Comparison of ENCODE assay signal across 20 mouse cellular contexts in genomic region chr5:125925856-125926497, GRCm38 (mm10).
DNase-seq lines count a peak whose midpoint lies in the region; ATAC-seq and TF ChIP-seq lines count a peak whose summit lies in the region.
"Had no signal": no experiment of that assay in that cellular context is flagged by ENCODE, and none has a peak within 500 bp of the region (broad histone marks: within the 10 kb centered on the region; RNA-seq: fewer than 3 reads in every experiment).

No protein-coding gene starts in this region.

- H3K27me3 ChIP-seq in hindbrain, embryonic 10.5 days (ENCODE audit: insufficient read depth, poor library complexity, severe bottlenecking): peaks cover 7% of the 10 kb centered on the region; the same call in 1 of the 2 replicates
- peaks cover 10% of the 10 kb centered on the region for H3K27me3 ChIP-seq in hindbrain, embryonic 12.5 days
- H3K27me3 ChIP-seq in testis, adult 2 months (ENCODE audit: control insufficient read depth, insufficient read depth, low read length): no peaks in the 10 kb centered on the region
- H3K27me3 ChIP-seq: forebrain, embryonic 13.5 days had no signal

- no peak overlapping the region for H3K4me3 ChIP-seq in hindbrain, embryonic 10.5 days
- H3K4me3 ChIP-seq in hindbrain, embryonic 12.5 days: no peak overlapping the region
- H3K4me3 ChIP-seq in testis, adult 2 months (ENCODE audit: control insufficient read depth, low read depth, low read length): peak overlapping the region; percentile 43; the same call in 1 of the 2 replicates
- H3K4me3 ChIP-seq: forebrain, embryonic 13.5 days; heart, embryonic 10.5 days; layer of hippocampus, adult 2 months; myocyte had no signal

- no peak for TF ChIP-seq CTCF in testis, adult 2 months (IDR thresholded peaks at IDR 0.05; ENCODE audit: control insufficient read depth, insufficient read depth, insufficient replicate concordance, low read depth, low read length)

- no peak for TF ChIP-seq POLR2A in testis, adult 2 months (IDR thresholded peaks at IDR 0.05; ENCODE audit: control insufficient read depth, low read depth, low read length)

- no peaks in the 10 kb centered on the region for H3K4me1 ChIP-seq in hindbrain, embryonic 10.5 days (replicated peaks)
- 0 out of 2 replicates have a peak, but pooled peaks cover 3% of the 10 kb centered on the region for H3K4me1 ChIP-seq in hindbrain, embryonic 12.5 days
- no peaks in the 10 kb centered on the region; the same call in 1 of the 2 replicates for H3K4me1 ChIP-seq in testis, adult 2 months (ENCODE audit: control insufficient read depth, insufficient read depth, low read length)
- H3K4me1 ChIP-seq: heart, embryonic 10.5 days had no signal

- no peaks in the 10 kb centered on the region for H3K9me3 ChIP-seq in hindbrain, embryonic 10.5 days
- no peaks in the 10 kb centered on the region for H3K9me3 ChIP-seq in hindbrain, embryonic 12.5 days (replicated peaks)
- H3K9me3 ChIP-seq: forebrain, embryonic 13.5 days; heart, embryonic 10.5 days had no signal

- no peak for ATAC-seq in cerebellum, adult (ENCODE audit: insufficient number of reproducible peaks, low FRiP score, low TSS enrichment)
- no peak for ATAC-seq in hindbrain, embryonic 12.5 days (ENCODE audit: low FRiP score)
- ATAC-seq: activated CD4-positive, CD25-positive, alpha-beta regulatory T cell, adult 4 months; forebrain, embryonic 13.5 days; intestine, embryonic 16.5 days had no signal

- WGBS in hindbrain, embryonic 10.5 days: 57% methylated on average over 7 of the region's 7 CpGs
- WGBS in hindbrain, embryonic 12.5 days: 45% methylated on average over 7 of the region's 7 CpGs

- no peak overlapping the region for H3K4me2 ChIP-seq in hindbrain, embryonic 12.5 days (replicated peaks)
- H3K4me2 ChIP-seq: forebrain, embryonic 13.5 days had no signal

- no peaks in the 10 kb centered on the region for H3K36me3 ChIP-seq in hindbrain, embryonic 10.5 days
- H3K36me3 ChIP-seq in hindbrain, embryonic 12.5 days: no peaks in the 10 kb centered on the region
- H3K36me3 ChIP-seq in testis, adult 2 months (ENCODE audit: control insufficient read depth, insufficient read depth, low read length): no peaks in the 10 kb centered on the region
- H3K36me3 ChIP-seq: heart, embryonic 10.5 days had no signal

- H3K9ac ChIP-seq in hindbrain, embryonic 12.5 days: no peak overlapping the region
- H3K9ac ChIP-seq: forebrain, embryonic 13.5 days had no signal

- DNase-seq in cerebellum, postnatal 14 days: peak; percentile 84 to 86
- DNase-seq in hindbrain, embryonic 10.5 days (ENCODE audit: low spot score): peak; percentile 19
- DNase-seq in testis, postnatal 14 days (ENCODE audit: low spot score): no peak
- DNase-seq in thymus, postnatal 0 days (ENCODE audit: low spot score): no peak
- no peak for DNase-seq in frontal cortex, postnatal 36 days (ENCODE audit: low spot score in 2 of 2)
- DNase-seq: adrenal gland, postnatal 25 days; gastrocnemius, postnatal 25 days; heart, postnatal 14 days; right cerebral cortex, postnatal 25 days; thymus, adult 2 months had no signal

- H3K27ac ChIP-seq in hindbrain, embryonic 10.5 days: no peak overlapping the region
- H3K27ac ChIP-seq in hindbrain, embryonic 12.5 days: no peak overlapping the region
- no peak overlapping the region for H3K27ac ChIP-seq in testis, adult 2 months (ENCODE audit: control insufficient read depth, insufficient read depth, low read depth, low read length)
- H3K27ac ChIP-seq: forebrain, embryonic 13.5 days; heart, embryonic 10.5 days; kidney, postnatal 0 days; layer of hippocampus, adult 2 months had no signal

Comparison
In these comparisons a context has a peak if more than half of its experiments do, and no peak if none do; other contexts are left out.
1. DNase-seq: peak in cerebellum, postnatal 14 days (2 of 2) and hindbrain, embryonic 10.5 days (single experiment); none in testis, postnatal 14 days (single experiment), thymus, postnatal 0 days (single experiment) and frontal cortex, postnatal 36 days (0 of 2).